Mouse (Mus musculus): ENCODE measurements at regions not wholly inside any gene's neighbourhood (a gene's known extent, or its start where the extent isn't known, plus 50 kb on each side); places are given as distances from the start of the nearest gene placed in this dataset.

DNA sequence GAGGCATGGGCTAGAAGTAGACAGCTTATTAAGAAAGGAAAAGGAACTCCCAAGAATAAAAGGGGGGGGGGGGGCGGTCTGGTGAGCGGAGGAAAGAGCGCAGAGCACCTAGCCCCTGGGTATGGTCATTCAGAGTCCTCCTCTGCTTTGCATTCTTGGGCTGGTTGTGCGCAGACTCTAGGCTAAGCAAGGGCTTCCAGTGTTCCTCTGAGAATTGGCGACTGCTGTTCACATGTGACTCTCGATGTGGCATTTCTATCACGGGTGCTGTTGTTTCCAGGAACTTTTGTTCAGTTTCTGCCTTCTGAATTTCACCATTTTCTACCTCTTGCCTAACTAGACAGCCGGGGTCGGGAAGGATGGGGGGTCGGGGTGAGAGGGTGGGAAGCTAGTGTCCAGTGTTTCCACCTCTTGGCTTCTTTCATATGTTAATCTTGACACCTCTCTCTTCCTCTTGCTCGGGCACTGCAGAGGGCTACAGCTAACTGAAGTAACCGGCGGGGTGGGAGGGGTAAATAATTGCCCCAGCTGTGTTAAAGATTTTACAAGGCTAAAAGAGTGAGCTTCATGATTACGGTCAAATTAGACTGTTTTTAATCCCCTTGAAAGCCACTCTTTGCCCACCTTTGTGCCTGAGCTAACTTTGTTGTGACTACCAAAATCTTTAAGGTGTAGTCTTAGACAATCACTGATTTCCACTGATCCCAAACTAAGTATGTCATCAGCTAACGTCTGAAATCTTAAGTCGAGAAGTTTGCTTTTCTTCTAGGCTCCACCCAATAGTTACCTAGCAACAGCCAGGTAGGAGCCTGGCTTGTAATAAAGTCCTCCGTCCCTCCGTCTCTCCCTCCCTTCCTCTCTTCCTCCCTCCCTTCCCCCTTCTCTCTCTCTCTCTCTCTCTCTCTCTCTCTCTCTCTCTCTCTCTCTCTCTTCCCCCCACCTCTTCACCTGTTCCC is 1152.2 kb downstream of the Mrps31 start:
- TF ChIP-seq EP300 (IDR thresholded peaks at IDR 0.05; ENCODE audit: low read depth) (no peak), CTCF (IDR thresholded peaks at IDR 0.05; ENCODE audit: low read depth) (no peak)
